Mouse (Mus musculus): ENCODE measurements at regions not wholly inside any gene's neighbourhood (a gene's known extent, or its start where the extent isn't known, plus 50 kb on each side); places are given as distances from the start of the nearest gene placed in this dataset.

DNA sequence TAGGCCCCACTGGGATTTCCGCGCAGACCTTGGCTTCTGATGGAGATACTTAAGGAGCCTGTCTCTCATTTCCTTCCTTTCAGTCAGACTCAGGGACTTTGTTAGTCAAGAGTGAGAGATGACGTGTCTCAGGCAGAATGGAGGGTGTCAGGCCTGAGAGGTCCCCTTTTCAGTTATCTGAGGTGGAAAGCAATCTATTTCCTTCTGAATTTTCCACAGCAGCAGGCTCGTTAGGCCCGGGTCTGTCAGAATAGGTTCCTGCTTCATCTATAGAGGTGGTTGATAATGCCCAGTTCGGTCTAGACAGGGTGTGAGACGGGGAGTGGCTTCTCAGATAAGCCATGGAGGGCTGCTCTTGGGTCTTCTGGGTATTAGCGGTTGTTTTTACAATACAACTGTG lies 68.8 kb upstream of the Tut7 start:
- TF ChIP-seq EP300 (IDR thresholded peaks at IDR 0.05; ENCODE audit: low read depth) = no peak
- TF ChIP-seq CTCF (IDR thresholded peaks at IDR 0.05; ENCODE audit: low read depth) = no peak
